In genomic region chr17:46875626-46876025, GRCm38 (mm10) we compare ENCODE assay signal across 21 mouse cellular contexts. TPM values are rescaled to one million over a fixed set of nuclear protein-coding genes. Genes with fewer than 3 reads are reported as not detected.
DNase-seq lines count a peak whose midpoint lies in the region; ATAC-seq and TF ChIP-seq lines count a peak whose summit lies in the region.
"Had no signal": no experiment of that assay in that cellular context is flagged by ENCODE, and none has a peak within 500 bp of the region (broad histone marks: within the 10 kb centered on the region; RNA-seq: fewer than 3 reads in every experiment).

No protein-coding gene starts in this region.

- no peak overlapping the region for H3K4me3 ChIP-seq in liver, adult 2 months (ENCODE audit: insufficient read depth, low read depth, low read length)
- no peak overlapping the region for H3K4me3 ChIP-seq in liver, embryonic 12.5 days
- no peak overlapping the region for H3K4me3 ChIP-seq in ES-Bruce4 (ENCODE audit: low read depth, low read length)
- no peak overlapping the region for H3K4me3 ChIP-seq in cerebellum, adult 2 months (replicated peaks; ENCODE audit: insufficient read depth, low read depth, low read length)
- H3K4me3 ChIP-seq: forebrain, embryonic 13.5 days; liver, embryonic 15.5 days; myocyte had no signal

- H3K9me3 ChIP-seq in liver, embryonic 12.5 days (replicated peaks) = no peaks in the 10 kb centered on the region
- no peaks in the 10 kb centered on the region for H3K9me3 ChIP-seq in ES-Bruce4 (replicated peaks; ENCODE audit: control insufficient read depth, insufficient read depth, low read length, poor library complexity, severe bottlenecking)
- H3K9me3 ChIP-seq: forebrain, embryonic 13.5 days; liver, embryonic 15.5 days had no signal

- H3K27ac ChIP-seq in liver, adult 2 months (replicated peaks; ENCODE audit: insufficient read depth, low read depth, low read length) = no peak overlapping the region
- no peak overlapping the region for H3K27ac ChIP-seq in liver, embryonic 12.5 days
- no peak overlapping the region for H3K27ac ChIP-seq in ES-Bruce4 (ENCODE audit: insufficient read depth, low read length)
- no peak overlapping the region for H3K27ac ChIP-seq in cerebellum, adult 2 months (ENCODE audit: insufficient read depth, low read length)
- H3K27ac ChIP-seq: forebrain, embryonic 13.5 days; hindbrain, embryonic 14.5 days had no signal

- no peak overlapping the region for H3K4me2 ChIP-seq in liver, embryonic 12.5 days
- H3K4me2 ChIP-seq: forebrain, embryonic 13.5 days; hindbrain, embryonic 14.5 days; liver, embryonic 15.5 days had no signal

- no peak for DNase-seq in liver, adult 2 months (ENCODE audit: extremely low read depth, low read depth, low spot score)
- DNase-seq in B cell, adult 2 months = peak; percentile 57 to 60
- peak; percentile 44 for DNase-seq in naive thymus-derived CD4-positive, alpha-beta T cell, adult 2 months (ENCODE audit: low read depth)
- no peak for DNase-seq in cerebellum, adult 2 months
- no peak for DNase-seq in left cerebral cortex, adult 9 months (ENCODE audit: low spot score in 2 of 2)
- DNase-seq: cerebellum, postnatal 10 days; gastrocnemius, postnatal 25 days; kidney, postnatal 10 days; spleen, adult 18-20 months had no signal

- peaks cover 32% of the 10 kb centered on the region for H3K4me1 ChIP-seq in liver, adult 2 months (ENCODE audit: control insufficient read depth, insufficient read depth, low read length)
- H3K4me1 ChIP-seq in liver, embryonic 12.5 days = peaks cover 31% of the 10 kb centered on the region
- H3K4me1 ChIP-seq in ES-Bruce4 (ENCODE audit: control insufficient read depth, insufficient read depth, low read length) = peaks cover 2% of the 10 kb centered on the region
- H3K4me1 ChIP-seq in cerebellum, adult 2 months (ENCODE audit: control insufficient read depth, insufficient read depth, low read length) = peaks cover 15% of the 10 kb centered on the region

- no peak for TF ChIP-seq POLR2A in liver, adult 2 months (IDR thresholded peaks at IDR 0.05; ENCODE audit: extremely low read depth, insufficient read depth, low read length)
- TF ChIP-seq POLR2A in ES-Bruce4 (IDR thresholded peaks at IDR 0.05; ENCODE audit: insufficient read depth, low read length) = no peak
- TF ChIP-seq POLR2A in cerebellum, adult 2 months (IDR thresholded peaks at IDR 0.05; ENCODE audit: borderline replicate concordance, insufficient read depth, low read length) = no peak

- no peaks in the 10 kb centered on the region for H3K36me3 ChIP-seq in liver, adult 2 months (ENCODE audit: control insufficient read depth, insufficient read depth, low read length)
- H3K36me3 ChIP-seq in liver, embryonic 12.5 days = no peaks in the 10 kb centered on the region
- H3K36me3 ChIP-seq in ES-Bruce4 (ENCODE audit: control insufficient read depth, insufficient read depth, low read length, poor library complexity, severe bottlenecking) = no peaks in the 10 kb centered on the region
- H3K36me3 ChIP-seq: liver, embryonic 15.5 days had no signal

- WGBS in liver, adult 2 months = 74% methylated on average over 3 of the region's 3 CpGs
- WGBS in liver, embryonic 12.5 days (ENCODE audit: insufficient replicate concordance) = 56% methylated on average over 3 of the region's 3 CpGs
- 74% methylated on average over 3 of the region's 3 CpGs for WGBS in cerebellum, adult 2 months

- ATAC-seq in liver, embryonic 12.5 days = no peak
- ATAC-seq: forebrain, embryonic 13.5 days; Patski had no signal

- peak; percentile 34; the same call in 1 of the 2 replicates for TF ChIP-seq CTCF in liver, adult 2 months (IDR thresholded peaks at IDR 0.05; ENCODE audit: low read depth, low read length)
- TF ChIP-seq CTCF in ES-Bruce4 (IDR thresholded peaks at IDR 0.05; ENCODE audit: low read depth, low read length) = peak; percentile 62
- TF ChIP-seq CTCF in cerebellum, adult 2 months (IDR thresholded peaks at IDR 0.05; ENCODE audit: borderline replicate concordance, insufficient read depth, low read depth, low read length) = no peak

- no peaks in the 10 kb centered on the region for H3K27me3 ChIP-seq in liver, adult 2 months (ENCODE audit: control insufficient read depth, insufficient read depth, low read length)
- no peaks in the 10 kb centered on the region for H3K27me3 ChIP-seq in liver, embryonic 12.5 days (replicated peaks)
- no peaks in the 10 kb centered on the region for H3K27me3 ChIP-seq in ES-Bruce4 (ENCODE audit: control insufficient read depth, insufficient read depth, low read length, poor library complexity, severe bottlenecking)
- no peaks in the 10 kb centered on the region for H3K27me3 ChIP-seq in cerebellum, adult 2 months (ENCODE audit: control insufficient read depth, insufficient read depth, low read length)
- H3K27me3 ChIP-seq: forebrain, embryonic 13.5 days; liver, embryonic 15.5 days; Patski had no signal

- H3K9ac ChIP-seq in liver, adult 2 months (ENCODE audit: low read depth, low read length) = no peak overlapping the region
- no peak overlapping the region for H3K9ac ChIP-seq in liver, embryonic 12.5 days
- H3K9ac ChIP-seq in ES-Bruce4 (ENCODE audit: low read depth, poor library complexity, severe bottlenecking) = no peak overlapping the region
- H3K9ac ChIP-seq: forebrain, embryonic 13.5 days; hindbrain, embryonic 14.5 days; liver, embryonic 15.5 days had no signal

- peaks cover 20% of the 10 kb centered on the region; the same call in 1 of the 2 replicates for H3K79me2 ChIP-seq in liver, adult 2 months (ENCODE audit: control insufficient read depth, insufficient read depth, low read length)

- no peak for TF ChIP-seq EP300 in ES-Bruce4 (IDR thresholded peaks at IDR 0.05; ENCODE audit: insufficient read depth, low read depth, low read length)

RNA-seq across cellular contexts. Expression of gene Tbcc, which starts 14.9 kb away (rescaled TPM):
- 8.5 and 10.0 TPM in 2 replicates for total RNA-seq in liver, adult 2 months (2014; rRNA removed)
- 16.0 and 17.0 TPM in 2 replicates for polyA plus RNA-seq in liver, adult 2 months (2012; rRNA removed)
- polyA plus RNA-seq in liver, embryonic 12.5 days (2016; fragmentation: Nextera tagmentation; extraction: Ambion mirVana) = 34.2 and 36.4 TPM in 2 replicates
- polyA plus RNA-seq in ES-Bruce4 (2011; ENCODE audit: insufficient read depth, insufficient read length, low read depth, missing spikeins) = 10.6 and 10.8 TPM in 2 replicates
- 24.9 and 25.3 TPM in 2 replicates for polyA plus RNA-seq in cerebellum, adult 2 months (2012; rRNA removed)

RNA-seq across cellular contexts. Expression of gene Bicral, which starts 17.3 kb away (rescaled TPM):
- total RNA-seq in liver, adult 2 months (2014; rRNA removed) = 7.9 and 13.5 TPM in 2 replicates
- polyA plus RNA-seq in liver, adult 2 months (2012; rRNA removed) = 3.2 and 3.9 TPM in 2 replicates
- 4.8 and 5.2 TPM in 2 replicates for polyA plus RNA-seq in liver, embryonic 12.5 days (2016; fragmentation: Nextera tagmentation; extraction: Ambion mirVana)
- polyA plus RNA-seq in ES-Bruce4 (2011; ENCODE audit: insufficient read depth, insufficient read length, low read depth, missing spikeins) = 24.2 and 26.7 TPM in 2 replicates
- polyA plus RNA-seq in cerebellum, adult 2 months (2012; rRNA removed) = 35.9 and 36.8 TPM in 2 replicates

RNA-seq across cellular contexts. Expression of gene Prph2, which starts 34.6 kb away (rescaled TPM):
- not detected in 2 replicates for total RNA-seq in liver, adult 2 months (2014; rRNA removed)
- 0.02 TPM in 1 of 2 replicates, not detected in the other for polyA plus RNA-seq in liver, adult 2 months (2012; rRNA removed)
- polyA plus RNA-seq in liver, embryonic 12.5 days (2016; fragmentation: Nextera tagmentation; extraction: Ambion mirVana) = not detected in 2 replicates
- polyA plus RNA-seq in ES-Bruce4 (2011; ENCODE audit: insufficient read depth, insufficient read length, low read depth, missing spikeins) = not detected in 2 replicates
- not detected in 2 replicates for polyA plus RNA-seq in cerebellum, adult 2 months (2012; rRNA removed)
- total RNA-seq: adrenal gland, postnatal 4 days; gastrocnemius, postnatal 25 days; left cerebral cortex, adult 18-20 months; megakaryocyte-erythroid progenitor cell, adult 5-6 weeks had no signal
- polyA plus RNA-seq: embryonic facial prominence, embryonic 11.5 days; forebrain, embryonic 13.5 days; heart, embryonic 14.5 days; hindbrain, embryonic 14.5 days; liver, embryonic 15.5 days; myocyte; Patski had no signal

Comparison
In these comparisons a context has a peak if more than half of its experiments do, and no peak if none do; other contexts are left out.
1. DNase-seq: peak in B cell, adult 2 months (2 of 2) and naive thymus-derived CD4-positive, alpha-beta T cell, adult 2 months (single experiment); none in liver, adult 2 months (single experiment), cerebellum, adult 2 months (0 of 2) and left cerebral cortex, adult 9 months (0 of 2).